Mouse (Mus musculus) midbrain, embryonic 13.5 days (tissue): ENCODE data around the gene Hnf1a. TPM values are rescaled to one million over a fixed set of nuclear protein-coding genes. Genes with fewer than 3 reads are reported as not detected.
"Not testable (repeated sequence)": the region's sequence is repeated elsewhere in the genome, so short reads cannot be mapped to it uniquely, and the experiment has no call there.

Experiments
- ATAC-seq: fragments of 200-750 bp; cut with Nextera tagmentation; 2 replicates; pipeline ENCODE4 v1.8.0; 2017; ENCODE audit warnings: mild to moderate bottlenecking, moderate TSS enrichment, moderate library complexity
- H3K27ac ChIP-seq: fragments of 300-500 bp; sonication (generic); 2 replicates; pipeline ENCODE4 v1.5.1; 2015; ENCODE audit warnings: inconsistent platforms, mild to moderate bottlenecking, moderate library complexity
- H3K27me3 ChIP-seq: fragments of 300-500 bp; sonication (generic); 2 replicates; pipeline ENCODE4 v1.6.1; 2015; ENCODE audit warnings: mild to moderate bottlenecking, inconsistent platforms
- H3K36me3 ChIP-seq: fragments of 300-500 bp; sonication (generic); 2 replicates; pipeline ENCODE4 v1.6.1; 2015; ENCODE audit warnings: mild to moderate bottlenecking, inconsistent platforms
- H3K4me1 ChIP-seq: fragments of 300-500 bp; sonication (generic); replicated peaks from 2 replicates; pipeline ENCODE4 v1.6.1; 2015; ENCODE audit warnings: inconsistent platforms
- H3K4me2 ChIP-seq: fragments of 300-500 bp; sonication (generic); replicated peaks from 2 replicates; pipeline ENCODE4 v1.6.1; 2015; ENCODE audit warnings: moderate library complexity, mild to moderate bottlenecking, inconsistent platforms
- H3K4me3 ChIP-seq: fragments of 300-500 bp; sonication (generic); replicated peaks from 2 replicates; pipeline ENCODE4 v1.5.1; 2015; ENCODE audit warnings: mild to moderate bottlenecking, inconsistent platforms
- H3K9ac ChIP-seq: fragments of 300-500 bp; sonication (generic); replicated peaks from 2 replicates; pipeline ENCODE4 v1.6.1; 2015; ENCODE audit warnings: mild to moderate bottlenecking, inconsistent platforms
- H3K9me3 ChIP-seq: fragments of 300-500 bp; sonication (generic); 2 replicates; pipeline ENCODE4 v1.6.1; 2016; ENCODE audit warnings: mild to moderate bottlenecking, inconsistent platforms
- WGBS: fragments of 180-500 bp; shearing (Covaris S2); methylation state at CpG from one replicate; pipeline ENCODE4 v1.1.7; 2015; 5-methylcytosine and 5-hydroxymethylcytosine counted together
- polyA plus RNA-seq: library from polyadenylated mRNA; unstranded; fragments of >200 nt; fragmentation: Nextera tagmentation; extraction: Ambion mirVana; gene quantifications from 2 replicates; pipeline ENCODE4 v1.2.1, GENCODE M21; 2015

Gene Hnf1a
- polyA plus RNA-seq, 1 experiment from 2014 or later, result not detected

- Histone ChIP-seq H3K27ac (no peak overlapping the region), H3K9ac (no peak overlapping the region), H3K36me3 (no peaks in the 10 kb centered on the region), H3K4me3 (no peak overlapping the region), H3K4me1 (peaks cover 6% of the 10 kb centered on the region), H3K9me3 (no peaks in the 10 kb centered on the region), H3K4me2 (no peak overlapping the region), H3K27me3 (no peaks in the 10 kb centered on the region)
- 83% methylated on average over 8 of the region's 8 CpGs for WGBS
- no peak for ATAC-seq
Measured at GRCm38 (mm10) chr5:114933206-114933605, 37.7 kb downstream of the Hnf1a start.

- Histone ChIP-seq H3K9ac (no peak overlapping the region), H3K4me2 (no peak overlapping the region), H3K27ac (no peak overlapping the region), H3K27me3 (no peaks in the 10 kb centered on the region), H3K4me1 (peaks cover 6% of the 10 kb centered on the region), H3K4me3 (no peak overlapping the region), H3K9me3 (no peaks in the 10 kb centered on the region), H3K36me3 (no peaks in the 10 kb centered on the region)
- WGBS, result 67% methylated on average over 5 of the region's 5 CpGs
- ATAC-seq, result no peak
Measured at GRCm38 (mm10) chr5:114931626-114932025, 39.3 kb downstream of the Hnf1a start.

GRCm38 (mm10) chr5:114926753-114927152, 44.1 kb downstream of the Hnf1a start:
- no peak overlapping the region for H3K4me2 ChIP-seq
- H3K9me3 ChIP-seq, result no peaks in the 10 kb centered on the region
- WGBS, result 62% methylated on average over 9 of the region's 9 CpGs
- H3K4me1 ChIP-seq, result peaks cover 12% of the 10 kb centered on the region; the same call in 1 of the 2 replicates
- no peak overlapping the region for H3K27ac ChIP-seq
- H3K36me3 ChIP-seq, result no peaks in the 10 kb centered on the region
- no peak overlapping the region for H3K4me3 ChIP-seq
- no peak for ATAC-seq
- no peak overlapping the region for H3K9ac ChIP-seq
- H3K27me3 ChIP-seq, result no peaks in the 10 kb centered on the region

- H3K4me3 ChIP-seq, result no peak overlapping the region
- no peak for ATAC-seq
Measured at GRCm38 (mm10) chr5:114926153-114926684, 44.7 kb downstream of the Hnf1a start.

GRCm38 (mm10) chr5:114922998-114923473, 47.9 kb downstream of the Hnf1a start, which contains the start of gene Oasl1:
Gene Oasl1, plus strand, starts transcription at chr5:114923240.
- Histone ChIP-seq H3K4me2 (no peak within 1 kb of the TSS), H3K36me3 (no peaks in the 10 kb centered on the region)

More at GRCm38 (mm10) chr5:114926153-114926684, 44.7 kb downstream of the Hnf1a start:
- no peak overlapping the region for H3K9ac ChIP-seq
- no peak overlapping the region for H3K27ac ChIP-seq
- H3K27me3 ChIP-seq, result no peaks in the 10 kb centered on the region
- 42% methylated on average over 1 of the region's 1 CpGs for WGBS
- no peak overlapping the region for H3K4me2 ChIP-seq
- peaks cover 12% of the 10 kb centered on the region; the same call in 1 of the 2 replicates for H3K4me1 ChIP-seq
- H3K9me3 ChIP-seq, result no peaks in the 10 kb centered on the region
- H3K36me3 ChIP-seq, result no peaks in the 10 kb centered on the region

GRCm38 (mm10) chr5:114922366-114922731, 48.5 kb downstream of the Hnf1a start:
- Histone ChIP-seq H3K27ac (no peak overlapping the region), H3K9ac (no peak overlapping the region), H3K36me3 (no peaks in the 10 kb centered on the region), H3K4me1 (peaks cover 12% of the 10 kb centered on the region; the same call in 1 of the 2 replicates), H3K27me3 (no peaks in the 10 kb centered on the region), H3K4me2 (no peak overlapping the region), H3K9me3 (no peaks in the 10 kb centered on the region), H3K4me3 (no peak overlapping the region)
- ATAC-seq, result no peak; the same call in 1 of the 2 replicates
- 63% methylated on average over 10 of the region's 10 CpGs for WGBS

More at GRCm38 (mm10) chr5:114922998-114923473, 47.9 kb downstream of the Hnf1a start, which contains the start of gene Oasl1:
- Histone ChIP-seq H3K9me3 (no peaks in the 10 kb centered on the region), H3K4me3 (no peak within 1 kb of the TSS), H3K9ac (no peak within 1 kb of the TSS), H3K27ac (no peak within 1 kb of the TSS), H3K4me1 (peaks cover 12% of the 10 kb centered on the region; the same call in 1 of the 2 replicates), H3K27me3 (no peaks in the 10 kb centered on the region)
- ATAC-seq, result no peak
- WGBS, result 53% methylated on average over 15 of the region's 15 CpGs

GRCm38 (mm10) chr5:114921551-114922365, 49.1 kb downstream of the Hnf1a start:
- H3K27ac ChIP-seq, result no peak overlapping the region

GRCm38 (mm10) chr5:114917357-114917756, 53.5 kb downstream of the Hnf1a start:
- not testable (repeated sequence) for H3K27ac ChIP-seq, H3K4me1 ChIP-seq, H3K4me2 ChIP-seq, H3K36me3 ChIP-seq, H3K4me3 ChIP-seq, H3K9me3 ChIP-seq, H3K9ac ChIP-seq, ATAC-seq, H3K27me3 ChIP-seq
- WGBS, result 95% methylated on average over 5 of the region's 5 CpGs

More at GRCm38 (mm10) chr5:114921551-114922365, 49.1 kb downstream of the Hnf1a start:
- Histone ChIP-seq H3K4me3 (no peak overlapping the region), H3K27me3 (no peaks in the 10 kb centered on the region), H3K36me3 (no peaks in the 10 kb centered on the region), H3K9me3 (no peaks in the 10 kb centered on the region), H3K9ac (no peak overlapping the region), H3K4me1 (peaks cover 12% of the 10 kb centered on the region; the same call in 1 of the 2 replicates), H3K4me2 (no peak overlapping the region)
- 80% methylated on average over 19 of the region's 19 CpGs for WGBS
- no peak for ATAC-seq

GRCm38 (mm10) chr5:114916777-114917176, 54.1 kb downstream of the Hnf1a start:
- no peak overlapping the region for H3K4me2 ChIP-seq
- no peak overlapping the region for H3K4me3 ChIP-seq
- H3K9ac ChIP-seq, result no peak overlapping the region
- H3K27ac ChIP-seq, result no peak overlapping the region
- H3K27me3 ChIP-seq, result no peaks in the 10 kb centered on the region
- H3K4me1 ChIP-seq, result no peaks in the 10 kb centered on the region
- H3K36me3 ChIP-seq, result no peaks in the 10 kb centered on the region
- no peak for ATAC-seq
- WGBS, result 91% methylated on average over 4 of the region's 4 CpGs
- H3K9me3 ChIP-seq, result no peaks in the 10 kb centered on the region

GRCm38 (mm10) chr5:114915854-114916253, 55.0 kb downstream of the Hnf1a start:
- Histone ChIP-seq H3K27me3 (no peaks in the 10 kb centered on the region), H3K9me3 (no peaks in the 10 kb centered on the region), H3K36me3 (no peaks in the 10 kb centered on the region), H3K4me1 (no peaks in the 10 kb centered on the region), H3K27ac (no peak overlapping the region), H3K4me3 (no peak overlapping the region), H3K9ac (no peak overlapping the region), H3K4me2 (no peak overlapping the region)
- no peak for ATAC-seq
- 75% methylated on average over 5 of the region's 5 CpGs for WGBS

GRCm38 (mm10) chr5:114914855-114915254, 56.0 kb downstream of the Hnf1a start:
- WGBS, result 73% methylated on average over 8 of the region's 8 CpGs

GRCm38 (mm10) chr5:114913686-114914085, 57.2 kb downstream of the Hnf1a start:
- Histone ChIP-seq H3K27me3 (no peaks in the 10 kb centered on the region), H3K36me3 (no peaks in the 10 kb centered on the region), H3K9me3 (no peaks in the 10 kb centered on the region), H3K9ac (no peak overlapping the region), H3K27ac (no peak overlapping the region), H3K4me2 (no peak overlapping the region), H3K4me3 (no peak overlapping the region), H3K4me1 (no peaks in the 10 kb centered on the region)
- 83% methylated on average over 4 of the region's 4 CpGs for WGBS
- ATAC-seq, result no peak

More at GRCm38 (mm10) chr5:114914855-114915254, 56.0 kb downstream of the Hnf1a start:
- no peak for ATAC-seq
- no peak overlapping the region for H3K27ac ChIP-seq
- H3K9ac ChIP-seq, result no peak overlapping the region
- no peak overlapping the region for H3K4me3 ChIP-seq
- no peaks in the 10 kb centered on the region for H3K9me3 ChIP-seq
- H3K4me1 ChIP-seq, result no peaks in the 10 kb centered on the region
- no peaks in the 10 kb centered on the region for H3K27me3 ChIP-seq
- H3K36me3 ChIP-seq, result no peaks in the 10 kb centered on the region
- no peak overlapping the region for H3K4me2 ChIP-seq
